Mouse (Mus musculus): ENCODE measurements around the gene Nipsnap2.

DNA sequence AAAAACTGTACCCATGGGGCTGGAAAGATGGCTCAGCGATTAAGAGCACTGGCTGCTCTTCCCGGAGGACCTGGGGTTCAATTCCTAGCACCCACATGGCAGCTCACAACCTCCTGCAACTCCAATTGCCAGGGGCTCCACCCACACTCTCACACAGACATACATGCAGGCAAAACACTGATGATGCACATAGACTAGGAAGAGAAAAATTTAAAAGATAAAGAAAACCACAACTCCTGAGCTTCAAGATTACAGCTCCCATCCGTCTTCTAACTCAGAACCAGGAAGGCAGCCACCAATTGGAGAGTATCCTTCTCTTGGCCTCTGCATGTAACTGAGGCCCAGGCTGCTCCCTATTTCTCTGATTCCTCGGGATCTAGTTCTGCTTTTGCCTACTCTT lies 595 bp upstream of the Nipsnap2 start:
- TF ChIP-seq POLR2A (IDR thresholded peaks at IDR 0.05; ENCODE audit: borderline replicate concordance, low read depth, low read length) = no peak
- TF ChIP-seq CTCF (IDR thresholded peaks at IDR 0.05; ENCODE audit: low read depth, low read length) = no peak

Measured in bone marrow macrophage, adult 2 months (primary cell).